Mouse (Mus musculus): Measurements from ENCODE around the gene Grip2.

GRCm38 (mm10) chr6:91745947-91746582, 81.0 kb downstream of the Grip2 start:
- TF ChIP-seq CTCF (IDR thresholded peaks at IDR 0.05; ENCODE audit: borderline replicate concordance, insufficient read depth, low read depth, low read length) (no peak), POLR2A (IDR thresholded peaks at IDR 0.05; ENCODE audit: borderline replicate concordance, insufficient read depth, low read length) (no peak)
